Mouse (Mus musculus) lung, adult 10 weeks (tissue): ENCODE data around the gene Gm7929. TPM values are rescaled to one million over a fixed set of nuclear protein-coding genes. Genes with fewer than 3 reads are reported as not detected.

ENCODE experiments used
- polyA plus RNA-seq: library from polyadenylated mRNA; stranded (reverse); fragments of 350-450 nt; fragmentation: Illumina TruSeq; extraction: RNeasy Lipid Tissue Mini Kit (QIAGEN cat#74804); gene quantifications from one replicate; pipeline ENCODE4 v1.2.3, GENCODE M21; 2014; ENCODE audit warnings: low read depth, low replicate concordance; ENCODE audit not compliant: insufficient read depth

The Gm7929 gene
- polyA plus RNA-seq: not detected

GRCm38 (mm10) chr14:41750514-41750913 is at the start of gene Gm7929:
Gene Gm7929, minus strand, starts transcription at chr14:41750614.

GRCm38 (mm10) chr14:41772341-41772740 is 21.9 kb upstream of the Gm7929 start, which contains the start of gene Gm47189:
Gene Gm47189, minus strand, starts transcription at chr14:41772441.

GRCm38 (mm10) chr14:41701785-41702184 is 48.6 kb downstream of the Gm7929 start, which contains the start of gene Gm8068:
Gene Gm8068, minus strand, starts transcription at chr14:41701885.

Other genes starting within 250 kb of the Gm7929 start
- gene Gm7970, start 195.0 kb downstream of the Gm7929 start, polyA plus RNA-seq: not detected
- gene 1700049E17Rik2, start 177.4 kb downstream of the Gm7929 start, polyA plus RNA-seq: not detected
- gene Gm3072, start 126.0 kb downstream of the Gm7929 start, polyA plus RNA-seq: not detected
- gene Gm3676, start 104.1 kb downstream of the Gm7929 start, polyA plus RNA-seq: not detected
- not detected for gene Gm8068, start 48.7 kb downstream of the Gm7929 start, polyA plus RNA-seq
- not detected for gene Gm47189, start 21.8 kb upstream of the Gm7929 start, polyA plus RNA-seq
- gene Gm7980, start 156.7 kb upstream of the Gm7929 start, polyA plus RNA-seq: not detected
- gene 1700049E17Rik1, start 174.3 kb upstream of the Gm7929 start, polyA plus RNA-seq: not detected
- not detected for gene 1700024B05Rik, start 193.4 kb upstream of the Gm7929 start, polyA plus RNA-seq
- not detected for gene Gm6401, start 217.3 kb upstream of the Gm7929 start, polyA plus RNA-seq
- not detected for gene Gm3543, start 232.7 kb upstream of the Gm7929 start, polyA plus RNA-seq